Mouse (Mus musculus) neural tube, embryonic 11.5 days (tissue): ENCODE measurements at regions not wholly inside any gene's neighbourhood (a gene's known extent, or its start where the extent isn't known, plus 50 kb on each side); places are given as distances from the start of the nearest gene placed in this dataset.

ENCODE experiments used
- ATAC-seq: fragments of 200-750 bp; cut with Nextera tagmentation; 2 replicates; pipeline ENCODE4 v1.8.0; 2017; ENCODE audit warnings: moderate number of reproducible peaks, mild to moderate bottlenecking, moderate TSS enrichment, moderate library complexity; ENCODE audit not compliant: insufficient read depth, low FRiP score, low TSS enrichment
- DNase-seq: peaks from one replicate; pipeline ENCODE4 v3.0.0-alpha.2; 2015; ENCODE audit warnings: low spot score
- H3K27ac ChIP-seq: fragments of 300-500 bp; sonication (generic); 2 replicates; pipeline ENCODE4 v1.5.1; 2014; ENCODE audit warnings: low read depth, mild to moderate bottlenecking, low read length
- H3K27me3 ChIP-seq: fragments of 300-500 bp; sonication (generic); 2 replicates; pipeline ENCODE4 v1.6.1; 2014; ENCODE audit warnings: mild to moderate bottlenecking, low read length, mixed read lengths; ENCODE audit not compliant: control insufficient read depth, insufficient read depth
- H3K36me3 ChIP-seq: fragments of 300-500 bp; sonication (generic); 2 replicates; pipeline ENCODE4 v1.6.1; 2014; ENCODE audit warnings: mild to moderate bottlenecking, low read length, moderate library complexity, mixed read lengths; ENCODE audit not compliant: control insufficient read depth, insufficient read depth
- H3K4me1 ChIP-seq: fragments of 300-500 bp; sonication (generic); 2 replicates; pipeline ENCODE4 v1.6.1; 2014; ENCODE audit warnings: low read length, mixed read lengths; ENCODE audit not compliant: control insufficient read depth, insufficient read depth
- H3K4me2 ChIP-seq: fragments of 300-500 bp; sonication (generic); 2 replicates; pipeline ENCODE4 v1.6.1; 2014; ENCODE audit warnings: low read depth, mild to moderate bottlenecking, moderate library complexity
- H3K4me3 ChIP-seq: fragments of 300-500 bp; sonication (generic); 2 replicates; pipeline ENCODE4 v1.5.1; 2014; ENCODE audit warnings: low read depth, low read length
- H3K9ac ChIP-seq: fragments of 300-500 bp; sonication (generic); 2 replicates; pipeline ENCODE4 v1.6.1; 2014; ENCODE audit warnings: mild to moderate bottlenecking, low read length
- H3K9me3 ChIP-seq: fragments of 300-500 bp; sonication (generic); 2 replicates; pipeline ENCODE4 v1.6.1; 2016; ENCODE audit warnings: low read length; ENCODE audit not compliant: control insufficient read depth
- WGBS: fragments of 180-500 bp; shearing (Covaris S2); extraction: QIAGEN DNeasy Blood & Tissue Kit; methylation state at CpG from one replicate; pipeline ENCODE4 v1.1.7; 2014; 5-methylcytosine and 5-hydroxymethylcytosine counted together

DNA sequence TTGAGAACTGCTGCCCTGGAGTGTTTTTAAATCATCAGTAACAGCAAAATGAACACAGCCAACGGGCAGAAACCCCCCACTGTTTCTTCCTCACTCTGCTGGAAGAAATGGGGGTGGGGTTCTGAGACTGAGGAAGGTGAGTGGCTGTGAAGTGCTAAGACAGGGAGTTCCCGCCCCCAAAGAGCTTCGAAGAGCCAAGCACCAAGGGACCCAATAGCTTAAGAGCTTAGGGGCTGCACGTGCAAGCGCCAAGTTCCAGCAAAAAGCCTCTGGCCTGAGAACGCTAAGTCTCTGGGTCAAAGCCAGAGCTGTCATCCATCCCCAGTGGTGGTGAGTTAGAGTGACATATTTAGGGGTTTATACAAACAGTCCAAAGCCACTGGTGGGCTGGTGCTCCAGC is 55.1 kb upstream of the Pcbd1 start:
- no peak overlapping the region for H3K27ac ChIP-seq
- ATAC-seq: no peak
- no peaks in the 10 kb centered on the region for H3K9me3 ChIP-seq
- H3K9ac ChIP-seq: no peak overlapping the region
- H3K36me3 ChIP-seq: no peaks in the 10 kb centered on the region
- no peak overlapping the region for H3K4me3 ChIP-seq
- no peak for DNase-seq
- H3K4me2 ChIP-seq: no peak overlapping the region
- H3K4me1 ChIP-seq: no peaks in the 10 kb centered on the region
- no peaks in the 10 kb centered on the region for H3K27me3 ChIP-seq
- WGBS: 60% methylated on average over 6 of the region's 6 CpGs

DNA sequence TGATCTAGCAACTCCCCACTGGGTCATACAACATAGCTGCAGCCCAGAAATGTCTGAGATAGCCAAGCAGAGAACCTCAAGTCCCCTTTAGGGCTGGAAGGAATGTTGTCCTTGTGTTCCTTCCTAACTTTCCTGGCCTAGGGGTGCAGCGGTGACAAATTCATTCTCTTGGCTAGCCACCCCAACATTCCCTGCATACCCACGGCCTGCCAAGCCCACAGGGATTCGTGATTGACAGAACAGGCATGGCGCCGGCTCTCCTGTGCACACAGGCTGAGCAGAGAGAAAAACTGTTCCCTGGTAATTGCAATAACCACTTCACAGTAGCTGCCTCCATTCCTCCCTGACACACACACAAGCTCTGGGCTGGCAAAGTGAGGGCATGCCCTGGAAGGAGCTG is 60.5 kb upstream of the Pcbd1 start:
- H3K4me1 ChIP-seq: no peaks in the 10 kb centered on the region
- no peak overlapping the region for H3K4me3 ChIP-seq
- H3K9me3 ChIP-seq: no peaks in the 10 kb centered on the region
- no peaks in the 10 kb centered on the region for H3K27me3 ChIP-seq
- 86% methylated on average over 5 of the region's 5 CpGs for WGBS
- no peak overlapping the region for H3K9ac ChIP-seq
- ATAC-seq (no peak), DNase-seq (no peak)
- no peak overlapping the region for H3K4me2 ChIP-seq
- H3K27ac ChIP-seq: no peak overlapping the region
- H3K36me3 ChIP-seq: no peaks in the 10 kb centered on the region

DNA sequence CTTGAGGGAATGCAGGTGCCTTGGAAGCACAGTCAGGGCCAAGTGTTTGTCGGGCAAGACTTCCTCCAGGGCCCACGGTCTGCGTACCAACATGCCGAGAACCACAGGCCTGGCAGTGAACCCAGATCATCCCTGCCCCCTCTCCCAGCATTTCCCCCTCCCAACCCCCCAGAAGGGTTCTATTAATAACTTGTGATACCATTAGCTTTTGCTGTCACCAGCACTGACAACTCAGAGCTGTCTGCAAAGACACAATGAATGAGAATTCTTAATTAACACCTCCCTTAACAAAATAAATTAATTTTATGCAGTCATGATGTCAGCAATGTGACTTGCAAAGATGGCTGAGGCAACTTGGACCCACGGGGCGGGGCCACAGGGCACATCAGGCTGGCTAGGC is 61.9 kb upstream of the Pcbd1 start:
- Histone ChIP-seq H3K27ac (no peak overlapping the region), H3K4me2 (no peak overlapping the region), H3K4me1 (no peaks in the 10 kb centered on the region), H3K9ac (no peak overlapping the region), H3K9me3 (no peaks in the 10 kb centered on the region), H3K4me3 (no peak overlapping the region), H3K27me3 (no peaks in the 10 kb centered on the region), H3K36me3 (no peaks in the 10 kb centered on the region)
- WGBS: 85% methylated on average over 6 of the region's 6 CpGs
- ATAC-seq (no peak), DNase-seq (no peak)

DNA sequence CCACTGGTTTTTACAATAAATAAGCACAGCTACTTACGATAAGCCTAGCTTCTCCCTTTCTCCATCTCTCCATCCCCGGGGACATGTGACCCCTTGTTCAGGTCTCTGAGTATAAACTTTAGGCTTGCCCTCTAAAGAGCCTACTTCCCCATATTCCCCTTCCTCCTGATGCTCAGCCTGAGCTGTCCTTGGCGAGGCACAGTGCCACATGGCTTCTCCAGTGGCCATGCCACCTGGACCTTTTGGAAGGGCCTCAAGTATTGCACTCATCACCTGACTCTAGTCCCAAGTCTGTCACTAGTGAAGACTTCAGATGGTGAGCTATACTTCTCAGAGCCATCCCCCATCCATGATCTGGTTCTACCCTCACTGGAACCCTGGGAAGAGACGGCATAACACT is 64.1 kb upstream of the Pcbd1 start:
- Histone ChIP-seq H3K9me3 (no peaks in the 10 kb centered on the region), H3K9ac (no peak overlapping the region), H3K27me3 (no peaks in the 10 kb centered on the region), H3K27ac (no peak overlapping the region), H3K4me3 (no peak overlapping the region), H3K4me2 (no peak overlapping the region), H3K36me3 (no peaks in the 10 kb centered on the region), H3K4me1 (no peaks in the 10 kb centered on the region)
- ATAC-seq (no peak), DNase-seq (no peak)
- 79% methylated on average over 4 of the region's 4 CpGs for WGBS

DNA sequence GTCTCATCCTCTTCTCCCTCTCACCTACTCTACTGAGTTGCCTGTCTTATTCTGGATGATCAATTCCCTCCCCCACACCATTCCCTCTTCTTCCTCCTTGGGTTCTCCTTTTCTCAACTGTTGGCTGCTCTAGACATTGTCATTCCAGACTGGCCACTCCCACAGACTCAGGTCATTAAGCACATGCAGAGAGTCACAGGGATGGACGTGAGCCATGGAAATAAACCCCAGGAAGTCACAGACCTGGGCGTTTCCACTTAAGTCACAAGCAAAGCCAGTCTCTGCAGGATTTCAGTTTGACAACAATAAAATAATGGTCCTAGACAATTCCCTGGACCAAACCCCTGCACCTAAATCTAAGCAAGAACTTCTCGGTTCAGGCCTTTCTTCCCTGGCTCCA is 65.0 kb upstream of the Pcbd1 start:
- no peak overlapping the region for H3K4me2 ChIP-seq
- no peak overlapping the region for H3K9ac ChIP-seq
- no peak overlapping the region for H3K27ac ChIP-seq
- H3K36me3 ChIP-seq: no peaks in the 10 kb centered on the region
- H3K9me3 ChIP-seq: no peaks in the 10 kb centered on the region
- no peak overlapping the region for H3K4me3 ChIP-seq
- ATAC-seq: no peak
- DNase-seq: no peak
- WGBS: 28% methylated on average over 3 of the region's 3 CpGs
- no peaks in the 10 kb centered on the region for H3K4me1 ChIP-seq
- H3K27me3 ChIP-seq: no peaks in the 10 kb centered on the region

DNA sequence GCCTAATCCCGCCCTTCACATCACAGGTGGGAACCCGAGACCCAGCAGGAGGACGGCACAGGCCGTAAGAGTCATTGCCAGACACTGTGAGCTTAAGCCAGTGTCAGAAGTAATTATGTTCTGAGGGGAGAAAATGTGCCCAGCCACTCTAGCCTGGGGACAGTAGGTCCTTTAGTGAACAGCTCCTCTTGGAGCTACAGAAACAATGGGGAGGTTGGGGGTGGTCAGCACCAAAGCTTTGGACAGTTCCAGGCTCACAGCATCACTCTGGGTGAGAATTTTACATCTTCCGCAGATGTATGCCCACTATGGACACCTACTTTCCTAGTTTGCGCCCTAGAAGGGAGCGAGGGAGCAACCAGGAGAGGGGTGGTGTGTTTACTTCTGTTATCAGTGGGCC is 65.7 kb upstream of the Pcbd1 start:
- Histone ChIP-seq H3K4me2 (no peak overlapping the region), H3K9ac (no peak overlapping the region), H3K4me1 (no peaks in the 10 kb centered on the region), H3K27me3 (no peaks in the 10 kb centered on the region), H3K4me3 (no peak overlapping the region), H3K36me3 (no peaks in the 10 kb centered on the region), H3K9me3 (no peaks in the 10 kb centered on the region), H3K27ac (no peak overlapping the region)
- ATAC-seq (no peak), DNase-seq (peak; percentile 54)
- 44% methylated on average over 7 of the region's 7 CpGs for WGBS

DNA sequence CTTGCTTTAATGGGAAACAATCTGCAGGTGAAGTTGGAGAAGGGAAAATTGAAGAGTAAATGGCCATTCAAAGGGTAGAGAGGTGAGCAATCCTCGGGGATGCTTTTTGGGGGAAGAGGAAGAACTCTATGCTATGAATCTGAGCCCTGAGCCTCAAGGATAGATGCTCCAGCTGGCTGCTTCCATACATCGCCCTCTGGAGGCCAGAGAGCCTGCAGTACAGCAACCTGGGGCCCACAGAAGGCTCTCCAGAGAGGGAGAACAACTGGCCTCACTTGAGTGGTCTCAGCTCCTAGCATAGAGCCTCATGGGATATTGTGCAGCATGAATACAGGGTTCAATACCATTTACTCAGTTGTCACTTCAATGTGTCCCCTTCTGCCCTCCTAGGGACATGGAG is 69.6 kb upstream of the Pcbd1 start:
- H3K4me1 ChIP-seq: no peaks in the 10 kb centered on the region
- H3K36me3 ChIP-seq: no peaks in the 10 kb centered on the region
- no peak for ATAC-seq
- no peak overlapping the region for H3K4me2 ChIP-seq
- WGBS: 30% methylated on average over 2 of the region's 2 CpGs
- H3K9ac ChIP-seq: no peak overlapping the region
- H3K4me3 ChIP-seq: no peak overlapping the region
- no peak for DNase-seq
- H3K9me3 ChIP-seq: no peaks in the 10 kb centered on the region
- no peaks in the 10 kb centered on the region for H3K27me3 ChIP-seq
- H3K27ac ChIP-seq: no peak overlapping the region

DNA sequence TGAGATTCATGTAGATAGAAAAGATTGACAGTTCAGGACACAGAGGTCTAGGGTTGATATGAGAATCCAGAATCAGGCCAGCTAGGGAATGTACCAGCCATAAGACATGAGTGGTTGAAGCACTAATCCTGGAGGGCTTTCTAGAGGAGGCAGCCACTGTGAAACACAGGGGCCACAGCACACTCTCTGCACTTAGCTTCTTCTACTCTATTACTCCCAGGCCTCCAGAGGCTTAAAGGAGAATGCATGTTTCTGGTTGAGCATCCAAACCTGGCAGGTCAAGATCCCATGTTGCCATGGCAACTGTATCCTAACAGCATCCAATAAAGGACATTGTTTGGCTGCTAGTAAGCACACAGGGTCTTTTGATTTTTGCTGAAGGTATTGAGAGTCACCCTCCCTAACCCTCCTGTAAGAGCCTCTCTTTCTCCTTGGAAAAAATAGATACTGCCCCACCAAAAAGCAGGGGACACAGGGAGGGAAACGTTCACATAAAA is 76.9 kb upstream of the Pcbd1 start:
- Histone ChIP-seq H3K9me3 (no peaks in the 10 kb centered on the region), H3K9ac (no peak overlapping the region), H3K4me3 (no peak overlapping the region), H3K4me2 (no peak overlapping the region), H3K4me1 (no peaks in the 10 kb centered on the region), H3K36me3 (no peaks in the 10 kb centered on the region), H3K27ac (no peak overlapping the region), H3K27me3 (no peaks in the 10 kb centered on the region)
- ATAC-seq (no peak), DNase-seq (no peak)
- 63% methylated on average over 1 of the region's 1 CpGs for WGBS

DNA sequence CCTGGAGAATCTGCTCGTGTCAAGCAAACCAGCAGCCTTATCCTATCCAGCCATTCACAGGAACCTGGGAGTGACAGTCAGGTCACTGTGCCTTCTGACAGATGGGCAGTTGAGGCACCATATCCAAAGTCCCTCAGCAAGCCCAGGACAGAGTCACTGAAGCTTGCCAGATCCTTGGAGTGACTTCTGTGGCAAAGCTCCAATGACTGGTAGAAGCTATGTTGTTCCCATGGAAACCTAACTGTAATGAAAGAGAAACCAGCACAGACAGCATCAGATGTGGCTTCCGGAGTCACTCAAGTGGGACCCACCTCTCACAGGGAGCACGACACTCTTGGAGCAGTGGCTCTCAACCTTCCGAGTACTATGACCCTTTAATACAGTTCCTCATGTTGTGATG is 78.4 kb upstream of the Pcbd1 start:
- Histone ChIP-seq H3K27ac (no peak overlapping the region), H3K4me2 (no peak overlapping the region), H3K4me3 (no peak overlapping the region), H3K9ac (no peak overlapping the region), H3K27me3 (no peaks in the 10 kb centered on the region), H3K9me3 (no peaks in the 10 kb centered on the region), H3K4me1 (no peaks in the 10 kb centered on the region), H3K36me3 (no peaks in the 10 kb centered on the region)
- ATAC-seq (no peak), DNase-seq (no peak)
- 82% methylated on average over 4 of the region's 4 CpGs for WGBS
